Mouse (Mus musculus): Measurements from ENCODE around the gene Rpl10. TPM values are rescaled to one million over a fixed set of nuclear protein-coding genes. Genes with fewer than 3 reads are reported as not detected.

Rpl10 gene
- polyA plus RNA-seq, 2 experiments, result 522 to 1,216 TPM

- peak overlapping the region; percentile 49 for H3K4me2 ChIP-seq (ENCODE audit: low read depth)
Observed at GRCm38 (mm10) chrX:74298348-74298747, 27.7 kb downstream of the Rpl10 start.

GRCm38 (mm10) chrX:74299721-74300120 is 29.1 kb downstream of the Rpl10 start:
- no peak overlapping the region for H3K4me2 ChIP-seq (ENCODE audit: low read depth)
- H3K4me1 ChIP-seq (replicated peaks; ENCODE audit: control insufficient read depth in 2 of 2, insufficient read depth in 2 of 2, low read length in 1 of 2), result peaks cover 0 to 15% of the 10 kb centered on the region in 2 experiments; a peak in 2 of 4 replicates
- H3K27me3 ChIP-seq (ENCODE audit: control insufficient read depth, insufficient read depth, low read length), result no peaks in the 10 kb centered on the region
- H3K4me3 ChIP-seq (ENCODE audit: insufficient read depth in 1 of 2, low read depth in 2 of 2, low read length in 2 of 2), result no peak overlapping the region
- no peak for ATAC-seq (ENCODE audit: insufficient read depth)
- DNase-seq (ENCODE audit: low read depth in 3 of 3, low spot score in 3 of 3), result no peak
- H3K9me3 ChIP-seq (ENCODE audit: control insufficient read depth, low read length), result no peaks in the 10 kb centered on the region
- no peak overlapping the region for H3K9ac ChIP-seq (replicated peaks)
- peaks cover 18% of the 10 kb centered on the region for H3K36me3 ChIP-seq (replicated peaks; ENCODE audit: control insufficient read depth, insufficient read depth, low read depth)
- H3K27ac ChIP-seq, result no peak overlapping the region
- 54% methylated on average over 3 of the region's 3 CpGs for WGBS (ENCODE audit: insufficient replicate concordance)
- TF ChIP-seq CTCF (IDR thresholded peaks at IDR 0.05; ENCODE audit: low read depth) (no peak), EP300 (IDR thresholded peaks at IDR 0.05; ENCODE audit: low read depth) (no peak)

More at GRCm38 (mm10) chrX:74298348-74298747, 27.7 kb downstream of the Rpl10 start:
- no peak overlapping the region for H3K9ac ChIP-seq (replicated peaks)
- no peaks in the 10 kb centered on the region for H3K27me3 ChIP-seq (ENCODE audit: control insufficient read depth, insufficient read depth, low read length)
- H3K36me3 ChIP-seq (replicated peaks; ENCODE audit: control insufficient read depth, insufficient read depth, low read depth), result peaks cover 16% of the 10 kb centered on the region
- DNase-seq (ENCODE audit: low read depth in 3 of 3, low spot score in 3 of 3) (no peak), ATAC-seq (ENCODE audit: insufficient read depth) (no peak)
- TF ChIP-seq EP300 (IDR thresholded peaks at IDR 0.05; ENCODE audit: low read depth) (no peak), CTCF (IDR thresholded peaks at IDR 0.05; ENCODE audit: low read depth) (no peak)
- no peak overlapping the region for H3K27ac ChIP-seq
- H3K4me1 ChIP-seq (replicated peaks; ENCODE audit: control insufficient read depth in 2 of 2, insufficient read depth in 2 of 2, low read length in 1 of 2), result peaks cover 0 to 13% of the 10 kb centered on the region in 2 experiments; a peak in 2 of 4 replicates
- H3K9me3 ChIP-seq (ENCODE audit: control insufficient read depth, low read length), result no peaks in the 10 kb centered on the region
- WGBS (ENCODE audit: insufficient replicate concordance), result 46% methylated on average over 1 of the region's 1 CpGs
- 0 out of 4 replicates have a peak overlapping the region, but pooled peaks of 1 of the 2 experiments have one; percentile 1 for H3K4me3 ChIP-seq (ENCODE audit: insufficient read depth in 1 of 2, low read depth in 2 of 2, low read length in 2 of 2)

GRCm38 (mm10) chrX:74304867-74305700 is 34.5 kb downstream of the Rpl10 start, which contains the start of gene Gdi1:
TSS of gene Gdi1 (plus strand) at chrX:74304998.
- Histone ChIP-seq H3K9ac (replicated peaks) (peak within 1 kb of the TSS; percentile 74), H3K4me1 (replicated peaks; ENCODE audit: control insufficient read depth in 2 of 2, insufficient read depth in 2 of 2, low read length in 1 of 2) (peaks cover 0 to 3% of the 10 kb centered on the region in 2 experiments; a peak in 2 of 4 replicates), H3K4me2 (ENCODE audit: low read depth) (peak within 1 kb of the TSS; percentile 76), H3K36me3 (replicated peaks; ENCODE audit: control insufficient read depth, insufficient read depth, low read depth) (peaks cover 27% of the 10 kb centered on the region), H3K9me3 (ENCODE audit: control insufficient read depth, low read length) (no peaks in the 10 kb centered on the region), H3K27me3 (ENCODE audit: control insufficient read depth, insufficient read depth, low read length) (no peaks in the 10 kb centered on the region), H3K4me3 (ENCODE audit: insufficient read depth in 1 of 2, low read depth in 2 of 2, low read length in 2 of 2) (peak within 1 kb of the TSS; percentile 70 to 99), H3K27ac (peak within 1 kb of the TSS; percentile 70)
- 8% methylated on average over 40 of the region's 41 CpGs for WGBS (ENCODE audit: insufficient replicate concordance)
- DNase-seq (ENCODE audit: low read depth in 3 of 3, low spot score in 3 of 3) (peak; percentile 52 to 66 (median 66)), ATAC-seq (ENCODE audit: insufficient read depth) (peak; percentile 88)
- TF ChIP-seq EP300 (IDR thresholded peaks at IDR 0.05; ENCODE audit: low read depth) (peak; percentile 24; the same call in 1 of the 2 replicates), CTCF (IDR thresholded peaks at IDR 0.05; ENCODE audit: low read depth) (peak; percentile 36)

- peak within 1 kb of the TSS; percentile 84 for H3K9ac ChIP-seq (replicated peaks)
- DNase-seq (ENCODE audit: low read depth in 3 of 3, low spot score in 3 of 3), result peak; percentile 74 to 76 (median 75)
- H3K4me2 ChIP-seq (ENCODE audit: low read depth), result peak within 1 kb of the TSS; percentile 87
- TF ChIP-seq EP300 (IDR thresholded peaks at IDR 0.05; ENCODE audit: low read depth) (no peak), CTCF (IDR thresholded peaks at IDR 0.05; ENCODE audit: low read depth) (no peak)
- H3K36me3 ChIP-seq (replicated peaks; ENCODE audit: control insufficient read depth, insufficient read depth, low read depth), result peaks cover 7% of the 10 kb centered on the region
- no peaks in the 10 kb centered on the region for H3K9me3 ChIP-seq (ENCODE audit: control insufficient read depth, low read length)
- peaks cover 0 to 15% of the 10 kb centered on the region in 2 experiments; a peak in 3 of 4 replicates for H3K4me1 ChIP-seq (replicated peaks; ENCODE audit: control insufficient read depth in 2 of 2, insufficient read depth in 2 of 2, low read length in 1 of 2)
- peak; percentile 96 for ATAC-seq (ENCODE audit: insufficient read depth)
- H3K27ac ChIP-seq, result peak within 1 kb of the TSS; percentile 71
- no peaks in the 10 kb centered on the region for H3K27me3 ChIP-seq (ENCODE audit: control insufficient read depth, insufficient read depth, low read length)
- peak within 1 kb of the TSS; percentile 74 to 76 for H3K4me3 ChIP-seq (ENCODE audit: insufficient read depth in 1 of 2, low read depth in 2 of 2, low read length in 2 of 2)
- 14% methylated on average over 59 of the region's 59 CpGs for WGBS (ENCODE audit: insufficient replicate concordance)
Observed at GRCm38 (mm10) chrX:74312540-74313464, 42.2 kb downstream of the Rpl10 start, which contains the start of gene Fam50a. TSS of gene Fam50a (plus strand) at chrX:74313033.

Small RNA genes lying within 50 kb of the gene (microRNA-seq; reads per million reads assigned to microRNA genes)
- gene Mir7091 (3.8 reads per million), gene Mir7092 (1.3 reads per million)

Other genes with a start within 250 kb of the Rpl10 start
- 19.9 and 20.2 TPM in 2 replicates for gene Irak1, start 246.9 kb upstream of the Rpl10 start, polyA plus RNA-seq (2012; rRNA removed)
- gene Irak1, start 246.9 kb upstream of the Rpl10 start, polyA plus RNA-seq (2014; fragmentation: Nextera tagmentation; extraction: Ambion mirVana), result 15.5 and 17.0 TPM in 2 replicates
- gene Opn1mw, start 143.3 kb upstream of the Rpl10 start, polyA plus RNA-seq (2012; rRNA removed), result not detected in 2 replicates
- not detected in 2 replicates for gene Opn1mw, start 143.3 kb upstream of the Rpl10 start, polyA plus RNA-seq (2014; fragmentation: Nextera tagmentation; extraction: Ambion mirVana)
- gene Mecp2, start 135.4 kb upstream of the Rpl10 start, polyA plus RNA-seq (2012; rRNA removed), result 2.2 and 3.2 TPM in 2 replicates
- 4.4 and 6.0 TPM in 2 replicates for gene Mecp2, start 135.4 kb upstream of the Rpl10 start, polyA plus RNA-seq (2014; fragmentation: Nextera tagmentation; extraction: Ambion mirVana)
- gene Tex28, start 103.0 kb upstream of the Rpl10 start, polyA plus RNA-seq (2012; rRNA removed), result not detected in 2 replicates
- not detected in 2 replicates for gene Tex28, start 103.0 kb upstream of the Rpl10 start, polyA plus RNA-seq (2014; fragmentation: Nextera tagmentation; extraction: Ambion mirVana)
- gene Tktl1, start 93.6 kb upstream of the Rpl10 start, polyA plus RNA-seq (2012; rRNA removed), result not detected in 2 replicates
- not detected in 2 replicates for gene Tktl1, start 93.6 kb upstream of the Rpl10 start, polyA plus RNA-seq (2014; fragmentation: Nextera tagmentation; extraction: Ambion mirVana)
- 56.3 and 69.6 TPM in 2 replicates for gene Flna, start 21.0 kb upstream of the Rpl10 start, polyA plus RNA-seq (2012; rRNA removed)
- 36.6 and 39.2 TPM in 2 replicates for gene Flna, start 21.0 kb upstream of the Rpl10 start, polyA plus RNA-seq (2014; fragmentation: Nextera tagmentation; extraction: Ambion mirVana)
- 27.3 and 43.6 TPM in 2 replicates for gene Emd, start 16.1 kb upstream of the Rpl10 start, polyA plus RNA-seq (2012; rRNA removed)
- 9.4 and 11.1 TPM in 2 replicates for gene Emd, start 16.1 kb upstream of the Rpl10 start, polyA plus RNA-seq (2014; fragmentation: Nextera tagmentation; extraction: Ambion mirVana)
- gene Taz, start 11.1 kb downstream of the Rpl10 start, polyA plus RNA-seq (2012; rRNA removed), result 16.1 and 18.7 TPM in 2 replicates
- 18.7 and 21.6 TPM in 2 replicates for gene Taz, start 11.1 kb downstream of the Rpl10 start, polyA plus RNA-seq (2014; fragmentation: Nextera tagmentation; extraction: Ambion mirVana)
- 19.5 and 22.6 TPM in 2 replicates for gene Dnase1l1, start 11.5 kb downstream of the Rpl10 start, polyA plus RNA-seq (2012; rRNA removed)
- 20.9 and 23.8 TPM in 2 replicates for gene Dnase1l1, start 11.5 kb downstream of the Rpl10 start, polyA plus RNA-seq (2014; fragmentation: Nextera tagmentation; extraction: Ambion mirVana)
- gene Atp6ap1, start 26.3 kb downstream of the Rpl10 start, polyA plus RNA-seq (2012; rRNA removed), result 64.7 and 69.6 TPM in 2 replicates
- gene Atp6ap1, start 26.3 kb downstream of the Rpl10 start, polyA plus RNA-seq (2014; fragmentation: Nextera tagmentation; extraction: Ambion mirVana), result 54.1 and 60.6 TPM in 2 replicates
- 95.0 and 105 TPM in 2 replicates for gene Gdi1, start 34.2 kb downstream of the Rpl10 start, polyA plus RNA-seq (2012; rRNA removed)
- gene Gdi1, start 34.2 kb downstream of the Rpl10 start, polyA plus RNA-seq (2014; fragmentation: Nextera tagmentation; extraction: Ambion mirVana), result 31.9 and 35.5 TPM in 2 replicates
- 8.2 and 21.3 TPM in 2 replicates for gene Fam50a, start 42.2 kb downstream of the Rpl10 start, polyA plus RNA-seq (2012; rRNA removed)
- gene Fam50a, start 42.2 kb downstream of the Rpl10 start, polyA plus RNA-seq (2014; fragmentation: Nextera tagmentation; extraction: Ambion mirVana), result 20.7 and 26.4 TPM in 2 replicates
- gene Plxna3, start 58.3 kb downstream of the Rpl10 start, polyA plus RNA-seq (2012; rRNA removed), result 2.9 and 3.9 TPM in 2 replicates
- 0.51 and 1.0 TPM in 2 replicates for gene Plxna3, start 58.3 kb downstream of the Rpl10 start, polyA plus RNA-seq (2014; fragmentation: Nextera tagmentation; extraction: Ambion mirVana)
- 51.9 and 55.2 TPM in 2 replicates for gene Lage3, start 82.8 kb downstream of the Rpl10 start, polyA plus RNA-seq (2012; rRNA removed)
- 56.1 and 57.5 TPM in 2 replicates for gene Lage3, start 82.8 kb downstream of the Rpl10 start, polyA plus RNA-seq (2014; fragmentation: Nextera tagmentation; extraction: Ambion mirVana)
- 19.2 and 19.7 TPM in 2 replicates for gene Ubl4a, start 102.4 kb downstream of the Rpl10 start, polyA plus RNA-seq (2012; rRNA removed)
- 45.5 and 49.1 TPM in 2 replicates for gene Ubl4a, start 102.4 kb downstream of the Rpl10 start, polyA plus RNA-seq (2014; fragmentation: Nextera tagmentation; extraction: Ambion mirVana)
- 4.5 and 5.1 TPM in 2 replicates for gene Slc10a3, start 102.5 kb downstream of the Rpl10 start, polyA plus RNA-seq (2012; rRNA removed)
- 6.5 and 6.9 TPM in 2 replicates for gene Slc10a3, start 102.5 kb downstream of the Rpl10 start, polyA plus RNA-seq (2014; fragmentation: Nextera tagmentation; extraction: Ambion mirVana)
- gene Fam3a, start 122.5 kb downstream of the Rpl10 start, polyA plus RNA-seq (2012; rRNA removed), result 7.5 and 7.8 TPM in 2 replicates
- 7.1 and 7.5 TPM in 2 replicates for gene Fam3a, start 122.5 kb downstream of the Rpl10 start, polyA plus RNA-seq (2014; fragmentation: Nextera tagmentation; extraction: Ambion mirVana)
- 6.9 and 13.2 TPM in 2 replicates for gene Ikbkg, start 122.5 kb downstream of the Rpl10 start, polyA plus RNA-seq (2012; rRNA removed)
- 18.5 and 23.0 TPM in 2 replicates for gene Ikbkg, start 122.5 kb downstream of the Rpl10 start, polyA plus RNA-seq (2014; fragmentation: Nextera tagmentation; extraction: Ambion mirVana)
- 26.3 and 28.7 TPM in 2 replicates for gene G6pdx, start 158.4 kb downstream of the Rpl10 start, polyA plus RNA-seq (2012; rRNA removed)
- gene G6pdx, start 158.4 kb downstream of the Rpl10 start, polyA plus RNA-seq (2014; fragmentation: Nextera tagmentation; extraction: Ambion mirVana), result 44.7 and 49.5 TPM in 2 replicates
- gene Gm6880, start 210.6 kb downstream of the Rpl10 start, polyA plus RNA-seq (2012; rRNA removed), result not detected in 2 replicates
- not detected in 2 replicates for gene Gm6880, start 210.6 kb downstream of the Rpl10 start, polyA plus RNA-seq (2014; fragmentation: Nextera tagmentation; extraction: Ambion mirVana)